Mouse (Mus musculus): ENCODE data around the gene Mov10.
"Not testable (repeated sequence)": the region's sequence is repeated elsewhere in the genome, so short reads cannot be mapped to it uniquely, and the experiment has no call there.

The Mov10 gene

GRCm38 (mm10) chr3:104817991-104818748 lies at the start of gene Mov10:
TSS of gene Mov10 (minus strand) at chr3:104818563.
- DNase-seq = peak; percentile 79

- DNase-seq = not testable (repeated sequence)
These were observed 48.3 kb upstream of the Mov10 start for GRCm38 (mm10) chr3:104866674-104867073.

GRCm38 (mm10) chr3:104865341-104865788 lies 47.0 kb upstream of the Mov10 start:
- DNase-seq = no peak

GRCm38 (mm10) chr3:104864651-104865340 lies 46.4 kb upstream of the Mov10 start:
- peak; percentile 87 for DNase-seq

GRCm38 (mm10) chr3:104863786-104864650 lies 45.7 kb upstream of the Mov10 start, which contains the start of the genes St7l and Capza1:
TSS of gene St7l (plus strand) at chr3:104864005.
TSS of gene Capza1 (minus strand) at chr3:104864505.
- peak; percentile 90 for DNase-seq

GRCm38 (mm10) chr3:104858560-104858959 lies 40.2 kb upstream of the Mov10 start:
- DNase-seq = no peak

- DNase-seq = peak; percentile 3
These were observed 37.7 kb upstream of the Mov10 start for GRCm38 (mm10) chr3:104856106-104856505.

- no peak for DNase-seq
These were observed 36.5 kb upstream of the Mov10 start for GRCm38 (mm10) chr3:104854866-104855265.

- DNase-seq = no peak
These were observed 36.1 kb upstream of the Mov10 start for GRCm38 (mm10) chr3:104854465-104854864.

- no peak for DNase-seq
These were observed 28.2 kb upstream of the Mov10 start for GRCm38 (mm10) chr3:104846601-104847000.

- DNase-seq = no peak
These were observed 22.7 kb upstream of the Mov10 start for GRCm38 (mm10) chr3:104841049-104841448.

GRCm38 (mm10) chr3:104835797-104836196 lies 17.4 kb upstream of the Mov10 start:
- no peak for DNase-seq

- DNase-seq = no peak
These were observed 4.0 kb upstream of the Mov10 start for GRCm38 (mm10) chr3:104822413-104822812.

- DNase-seq = no peak
These were observed 2.1 kb upstream of the Mov10 start for GRCm38 (mm10) chr3:104820426-104820825.

GRCm38 (mm10) chr3:104818749-104819134 lies 379 bp upstream of the Mov10 start:
- no peak for DNase-seq

- DNase-seq = peak; percentile 70
These were observed 827 bp downstream of the Mov10 start for GRCm38 (mm10) chr3:104817481-104817990.

GRCm38 (mm10) chr3:104816130-104816529 lies 2.2 kb downstream of the Mov10 start:
- no peak for DNase-seq

GRCm38 (mm10) chr3:104815346-104815745 lies 3.0 kb downstream of the Mov10 start:
- no peak for DNase-seq

GRCm38 (mm10) chr3:104814746-104815145 lies 3.6 kb downstream of the Mov10 start:
- no peak for DNase-seq

- not testable (repeated sequence) for DNase-seq
These were observed 5.1 kb downstream of the Mov10 start for GRCm38 (mm10) chr3:104813227-104813626.

- DNase-seq = no peak
These were observed 6.1 kb downstream of the Mov10 start for GRCm38 (mm10) chr3:104812254-104812653.

GRCm38 (mm10) chr3:104811752-104812151 lies 6.6 kb downstream of the Mov10 start:
- DNase-seq = no peak

- DNase-seq = no peak
These were observed 12.8 kb downstream of the Mov10 start for GRCm38 (mm10) chr3:104805539-104805938.

Measured in thymus, postnatal 25 days (tissue).